Mouse (Mus musculus): ENCODE data around the gene Necap1.

Gene Necap1

DNA sequence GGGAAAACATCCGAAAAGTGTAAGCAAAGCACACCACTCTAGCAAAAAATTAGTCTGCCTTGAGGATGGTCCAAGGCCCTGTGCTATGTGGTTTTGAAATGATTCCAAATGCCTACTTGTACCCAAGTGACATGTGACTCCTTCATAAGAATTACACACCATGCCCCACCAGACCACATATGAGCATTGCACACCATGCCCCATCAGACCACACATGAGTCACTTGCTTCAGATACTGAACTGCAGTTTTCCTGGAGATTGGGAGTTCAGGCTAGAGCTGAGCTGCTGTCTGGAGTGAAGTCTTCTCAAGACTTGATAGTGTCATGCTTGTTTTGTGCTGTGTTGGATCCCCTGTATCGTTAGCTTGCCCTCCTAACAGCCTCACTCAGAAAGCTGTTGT is 15.3 kb downstream of the Necap1 start:
- DNase-seq (ENCODE audit: low spot score), result no peak

DNA sequence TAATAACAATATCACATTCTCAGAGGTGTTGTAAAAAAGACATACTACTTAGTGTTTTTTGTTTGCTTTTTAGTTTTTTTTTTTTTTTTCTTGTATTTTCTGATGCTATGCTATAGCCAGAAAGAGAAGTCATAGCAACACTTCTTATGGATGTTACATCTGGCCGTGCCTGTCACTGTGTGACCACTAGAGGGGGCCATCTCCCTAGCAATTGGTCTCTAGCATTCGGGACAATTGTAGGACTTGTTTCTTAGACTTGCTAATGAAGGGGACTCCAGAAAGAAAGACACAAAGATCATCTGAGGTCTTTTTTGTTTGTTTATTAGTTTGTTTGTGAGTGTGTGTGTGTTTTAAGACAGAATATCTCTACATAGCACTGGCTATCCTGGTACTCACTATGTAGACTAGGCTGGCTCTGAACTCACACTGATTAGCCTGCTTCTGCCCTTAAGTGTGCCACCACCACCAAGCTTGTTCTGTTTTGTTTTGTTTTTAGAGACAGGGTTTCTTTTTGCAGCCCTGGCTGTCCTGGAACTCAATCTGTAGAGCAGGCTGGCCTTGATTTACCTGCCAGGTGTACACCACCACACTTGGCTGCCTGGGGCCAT is 18.3 kb downstream of the Necap1 start:
- peak; percentile 43 for DNase-seq (ENCODE audit: low spot score)

DNA sequence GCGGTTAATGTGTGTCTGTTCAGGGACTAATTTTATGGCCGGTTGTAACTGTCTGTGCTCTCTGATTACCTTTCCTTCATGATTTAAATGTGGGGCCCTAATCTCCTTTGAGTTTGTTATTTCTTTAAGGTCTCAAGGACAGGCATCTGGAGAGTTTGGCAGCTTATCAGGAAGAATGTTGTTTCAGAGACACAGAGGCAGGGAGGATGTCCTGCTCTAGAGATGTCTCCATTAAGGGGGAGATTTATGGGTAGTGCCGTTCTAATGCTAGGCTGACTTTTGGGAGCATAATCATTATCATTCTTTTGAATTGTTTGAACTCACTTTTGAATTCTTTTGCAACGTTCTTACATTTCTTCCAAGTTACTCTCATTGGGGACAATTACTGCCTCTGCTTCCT is 45.6 kb downstream of the Necap1 start:
- no peak for DNase-seq (ENCODE audit: low spot score)

DNA sequence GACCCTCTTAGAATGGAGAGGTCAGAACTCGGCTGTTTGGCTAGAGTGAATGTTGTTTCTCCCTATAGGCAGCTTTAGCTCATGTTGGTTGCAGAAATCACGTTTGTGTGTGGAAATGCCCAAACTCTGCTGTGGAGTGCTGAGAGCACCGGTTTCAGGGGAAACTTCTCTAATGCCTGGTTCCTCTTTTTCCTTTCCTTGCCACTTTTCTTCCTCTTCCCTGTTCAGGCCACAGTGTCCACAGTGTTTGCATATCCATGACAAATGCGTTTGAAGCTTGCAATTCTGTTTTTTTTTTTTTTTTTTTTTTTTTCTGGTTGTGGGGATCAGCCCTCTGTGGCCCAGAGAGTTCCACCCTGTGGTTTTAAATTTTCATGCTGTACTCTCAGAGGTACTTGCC is 47.2 kb downstream of the Necap1 start, which contains the start of gene Clec4a1:
Gene Clec4a1 (plus strand): TSS at position 398 of the 400 bp plus-strand sequence.
- DNase-seq (ENCODE audit: low spot score), result no peak

DNA sequence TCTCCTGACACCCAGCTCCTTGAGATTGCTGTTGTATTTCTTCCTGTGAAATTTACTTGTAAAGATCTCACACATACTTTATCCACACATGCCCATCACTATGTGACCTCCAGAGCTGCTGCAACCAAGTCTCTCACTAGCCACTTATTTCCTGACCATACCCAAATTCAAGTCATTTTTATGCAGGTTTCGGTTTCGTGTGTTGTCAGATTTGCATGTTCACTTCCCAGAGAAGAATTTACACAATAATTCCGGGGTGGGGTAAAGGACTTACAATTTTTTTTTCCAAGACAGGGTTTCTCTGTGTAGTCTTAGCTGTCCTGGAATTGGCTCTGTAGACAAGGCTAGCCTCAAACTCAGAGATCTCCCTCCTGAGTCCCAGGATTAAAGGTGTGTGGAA is 60.6 kb downstream of the Necap1 start:
- DNase-seq (ENCODE audit: low spot score), result no peak
